Mouse (Mus musculus) left cerebral cortex, postnatal 36 days (tissue): ENCODE results near the gene Mbd4. TPM values are rescaled to one million over a fixed set of nuclear protein-coding genes. Genes with fewer than 3 reads are reported as not detected.
A peak's percentile ranks its signal among the peaks of the same experiment; 100 is the strongest.
"Not testable (repeated sequence)": the region's sequence is repeated elsewhere in the genome, so short reads cannot be mapped to it uniquely, and the experiment has no call there.

Experiments used
- DNase-seq, 2 experiments: peaks; one replicate each; pipeline ENCODE4 v3.0.0; 2021 to 2022; ENCODE audit warnings: low spot score in 2 of 2, mixed read lengths in 1 of 2
- intact Hi-C: fragments of 180-260 bp; cut with DNase I; formaldehyde crosslinking; loops from one replicate; pipeline ENCODE4 v1.15.1; 2025
- total RNA-seq, 2 experiments: library from RNA; stranded (reverse); gene quantifications; 2 replicates each; pipeline ENCODE4 v1.2.3; 2021

The Mbd4 gene
- total RNA-seq, 2 experiments from 2014 or later, result 8.2 to 9.0 TPM

- intact Hi-C loops, DNase-seq: not testable (repeated sequence)
Observed at GRCm38 (mm10) chr6:115823850-115824464, 29.2 kb downstream of the Mbd4 start.

- no peak for DNase-seq
- intact Hi-C loops, result no loop called here
Observed at GRCm38 (mm10) chr6:115821216-115821993, 31.8 kb downstream of the Mbd4 start.

- DNase-seq, result no peak
- intact Hi-C loops, result no loop called here
Observed at GRCm38 (mm10) chr6:115818129-115818528, 35.0 kb downstream of the Mbd4 start.

- intact Hi-C loops, result no loop called here
- no peak for DNase-seq
Observed at GRCm38 (mm10) chr6:115815041-115815440, 38.1 kb downstream of the Mbd4 start.

GRCm38 (mm10) chr6:115814104-115814503 is 39.1 kb downstream of the Mbd4 start:
- intact Hi-C loops, result no loop called here

GRCm38 (mm10) chr6:115811606-115812005 is 41.6 kb downstream of the Mbd4 start:
- intact Hi-C loops, result no loop called here
- no peak for DNase-seq

More at GRCm38 (mm10) chr6:115814104-115814503, 39.1 kb downstream of the Mbd4 start:
- peak; percentile 31 to 47 for DNase-seq

GRCm38 (mm10) chr6:115808488-115809231 is 44.5 kb downstream of the Mbd4 start, which contains the start of gene Rpl32:
Gene Rpl32 (minus strand): TSS chr6:115808747.
- DNase-seq, result peak; percentile 89 to 91
- intact Hi-C loops, result loop anchor here (5.0 kb wide), 1 partner anchor 131 kb away; the partner anchor contains the start of gene Raf1

- intact Hi-C loops, result loop anchor here (5.0 kb wide), 1 partner anchor 131 kb away; the partner anchor contains the start of gene Raf1
- no peak for DNase-seq
Observed at GRCm38 (mm10) chr6:115808196-115808487, 45.0 kb downstream of the Mbd4 start.

GRCm38 (mm10) chr6:115807464-115808195 is 45.5 kb downstream of the Mbd4 start:
- DNase-seq, result no peak
- intact Hi-C loops, result loop anchor here (5.0 kb wide), 1 partner anchor 130 kb away; the partner anchor contains the start of gene Raf1

GRCm38 (mm10) chr6:115804432-115805192 is 48.6 kb downstream of the Mbd4 start:
- intact Hi-C loops, result loop anchor here (5.0 kb wide), 1 partner anchor 127 kb away; the partner anchor contains the start of gene Raf1
- no peak for DNase-seq

GRCm38 (mm10) chr6:115803541-115804382 is 49.4 kb downstream of the Mbd4 start:
- intact Hi-C loops, result no loop called here
- DNase-seq, result peak; percentile 58 to 66

- no peak for DNase-seq
- intact Hi-C loops, result no loop called here
Observed at GRCm38 (mm10) chr6:115801811-115802210, 51.4 kb downstream of the Mbd4 start.

GRCm38 (mm10) chr6:115792691-115793215 is 60.4 kb downstream of the Mbd4 start:
- DNase-seq, result no peak
- intact Hi-C loops, result no loop called here

GRCm38 (mm10) chr6:115791842-115792686 is 61.1 kb downstream of the Mbd4 start:
- intact Hi-C loops, result no loop called here
- peak in 1 of 2 experiments; percentile 23 for DNase-seq

- no peak for DNase-seq
- intact Hi-C loops, result no loop called here
Observed at GRCm38 (mm10) chr6:115791016-115791415, 62.2 kb downstream of the Mbd4 start.
